Mouse (Mus musculus): Measurements from ENCODE around the gene Fam189a1. TPM values are rescaled to one million over a fixed set of nuclear protein-coding genes. Genes with fewer than 3 reads are reported as not detected.
A peak's percentile ranks its signal among the peaks of the same experiment; 100 is the strongest.

Fam189a1 gene
- polyA plus RNA-seq, 1 experiment from 2014 or later = 8.7 TPM

GRCm38 (mm10) chr7:64889919-64890318 lies 266.5 kb downstream of the Fam189a1 start:
- WGBS = 77% methylated on average over 9 of the region's 9 CpGs
- peaks cover 5% of the 10 kb centered on the region; the same call in 1 of the 2 replicates for H3K4me1 ChIP-seq (replicated peaks)
- no peaks in the 10 kb centered on the region for H3K9me3 ChIP-seq
- no peak overlapping the region for H3K4me3 ChIP-seq
- H3K27me3 ChIP-seq = no peaks in the 10 kb centered on the region
- no peak overlapping the region for H3K27ac ChIP-seq
- H3K9ac ChIP-seq = no peak overlapping the region
- no peaks in the 10 kb centered on the region for H3K36me3 ChIP-seq
- H3K4me2 ChIP-seq = no peak overlapping the region
- peak; percentile 49; the same call in 1 of the 2 replicates for ATAC-seq (ENCODE audit: low FRiP score)

DNA sequence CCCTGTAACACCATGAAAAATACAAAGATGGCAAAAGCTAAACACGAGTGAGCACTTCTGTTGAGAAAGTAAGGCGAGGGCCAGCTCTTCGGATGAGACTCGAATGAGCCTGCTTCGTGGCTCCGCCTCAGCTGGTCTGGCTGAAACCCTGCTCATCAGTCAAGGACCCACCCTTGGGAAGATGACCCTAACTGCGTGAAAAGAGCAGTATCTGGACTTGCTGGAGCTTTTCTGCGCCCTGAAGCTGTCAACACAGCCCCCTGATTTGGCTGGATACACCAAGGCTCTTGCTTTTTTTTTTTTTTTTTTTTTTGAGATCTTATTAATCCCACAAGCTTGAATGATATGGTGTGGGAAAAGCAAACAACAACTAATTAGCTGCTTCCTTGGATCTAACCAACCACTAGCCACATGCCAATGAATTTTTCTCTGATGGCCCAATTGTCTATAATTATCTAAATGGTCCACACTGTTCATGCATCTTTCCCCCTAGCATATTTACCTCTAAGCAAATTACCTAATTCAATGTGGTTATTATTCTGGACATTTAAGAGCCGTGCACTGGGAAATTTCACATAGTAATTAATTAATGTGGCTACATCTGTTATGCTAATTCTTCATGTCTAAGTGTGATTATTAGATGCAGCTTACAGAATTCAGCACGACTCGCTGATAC lies 272.0 kb downstream of the Fam189a1 start:
- Histone ChIP-seq H3K27me3 (no peaks in the 10 kb centered on the region), H3K9me3 (no peaks in the 10 kb centered on the region), H3K4me1 (replicated peaks) (peaks cover 15% of the 10 kb centered on the region), H3K4me3 (no peak overlapping the region), H3K36me3 (no peaks in the 10 kb centered on the region), H3K4me2 (no peak overlapping the region), H3K9ac (no peak overlapping the region), H3K27ac (peak overlapping the region; percentile 35; the same call in 1 of the 2 replicates)
- ATAC-seq (ENCODE audit: low FRiP score) = peak; percentile 69; the same call in 1 of the 2 replicates
- WGBS = 59% methylated on average over 11 of the region's 11 CpGs

DNA sequence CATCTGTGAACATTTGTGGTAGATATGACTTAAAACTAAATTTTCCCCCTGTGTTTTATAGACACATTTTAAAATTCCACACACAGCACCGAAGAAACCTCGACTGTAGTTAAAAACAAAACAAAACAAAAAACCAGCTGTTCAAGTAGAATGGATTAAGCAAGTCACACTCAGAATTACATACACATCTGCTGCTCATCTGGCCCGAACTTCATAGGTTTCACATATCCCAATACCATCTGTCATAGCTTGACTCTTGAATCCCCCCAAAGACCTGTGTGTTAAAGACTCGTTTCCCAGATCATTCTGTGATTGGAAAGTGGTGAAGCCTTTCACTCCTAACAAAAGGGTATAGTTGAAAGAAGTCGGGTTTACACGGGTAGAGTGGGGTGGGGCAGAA lies 274.1 kb downstream of the Fam189a1 start:
- H3K4me2 ChIP-seq = no peak overlapping the region
- no peaks in the 10 kb centered on the region for H3K27me3 ChIP-seq
- 73% methylated on average over 6 of the region's 6 CpGs for WGBS
- no peak overlapping the region for H3K9ac ChIP-seq
- H3K4me1 ChIP-seq (replicated peaks) = peaks cover 15% of the 10 kb centered on the region
- no peaks in the 10 kb centered on the region for H3K9me3 ChIP-seq
- no peaks in the 10 kb centered on the region for H3K36me3 ChIP-seq
- no peak overlapping the region for H3K27ac ChIP-seq
- no peak overlapping the region for H3K4me3 ChIP-seq
- no peak for ATAC-seq (ENCODE audit: low FRiP score)

DNA sequence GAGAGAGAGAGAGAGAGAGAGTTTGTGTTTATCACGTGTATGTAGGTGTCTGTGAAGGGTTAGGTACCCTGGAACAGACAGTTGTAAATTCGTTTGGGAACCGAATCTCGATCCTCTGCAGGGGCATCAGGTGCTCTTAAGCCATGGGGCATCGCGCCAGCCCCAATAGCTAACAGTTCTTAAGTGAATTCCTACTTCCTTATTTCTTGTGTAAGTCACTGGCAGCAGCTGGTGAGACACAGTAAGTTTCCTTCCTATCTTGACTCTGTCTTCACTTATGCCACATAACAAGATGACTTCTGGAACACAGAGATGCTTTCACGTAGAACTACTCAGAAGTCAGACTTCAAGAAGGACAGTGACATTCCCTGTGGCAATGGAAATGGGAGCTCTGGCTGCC lies 275.0 kb downstream of the Fam189a1 start:
- Histone ChIP-seq H3K9ac (no peak overlapping the region), H3K4me2 (no peak overlapping the region), H3K36me3 (no peaks in the 10 kb centered on the region), H3K9me3 (no peaks in the 10 kb centered on the region), H3K27me3 (no peaks in the 10 kb centered on the region), H3K4me3 (no peak overlapping the region), H3K27ac (no peak overlapping the region), H3K4me1 (replicated peaks) (peaks cover 15% of the 10 kb centered on the region)
- no peak for ATAC-seq (ENCODE audit: low FRiP score)
- 77% methylated on average over 7 of the region's 7 CpGs for WGBS

DNA sequence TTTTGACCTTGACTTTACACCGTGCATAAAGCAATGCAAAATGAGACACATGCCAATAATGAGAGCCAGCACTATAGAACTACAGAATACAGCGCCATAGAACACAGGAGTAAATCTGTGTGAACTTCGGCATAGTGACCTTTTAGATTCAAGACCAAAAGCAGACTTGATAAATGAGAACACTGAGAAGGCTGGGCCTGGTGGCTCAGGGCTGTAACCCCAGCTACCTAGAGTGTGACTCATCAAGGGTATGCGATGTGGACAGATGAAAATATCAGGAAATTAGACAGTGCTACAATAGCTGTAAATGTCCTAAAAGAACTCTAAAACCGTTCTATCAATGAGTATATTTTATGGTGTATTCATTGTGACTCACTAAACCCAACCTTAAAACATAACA lies 276.0 kb downstream of the Fam189a1 start:
- H3K9me3 ChIP-seq = no peaks in the 10 kb centered on the region
- no peak overlapping the region for H3K4me3 ChIP-seq
- H3K4me1 ChIP-seq (replicated peaks) = peaks cover 15% of the 10 kb centered on the region
- no peaks in the 10 kb centered on the region for H3K27me3 ChIP-seq
- WGBS = 88% methylated on average over 5 of the region's 5 CpGs
- no peak overlapping the region for H3K9ac ChIP-seq
- ATAC-seq (ENCODE audit: low FRiP score) = no peak
- H3K36me3 ChIP-seq = no peaks in the 10 kb centered on the region
- H3K27ac ChIP-seq = no peak overlapping the region
- no peak overlapping the region for H3K4me2 ChIP-seq

DNA sequence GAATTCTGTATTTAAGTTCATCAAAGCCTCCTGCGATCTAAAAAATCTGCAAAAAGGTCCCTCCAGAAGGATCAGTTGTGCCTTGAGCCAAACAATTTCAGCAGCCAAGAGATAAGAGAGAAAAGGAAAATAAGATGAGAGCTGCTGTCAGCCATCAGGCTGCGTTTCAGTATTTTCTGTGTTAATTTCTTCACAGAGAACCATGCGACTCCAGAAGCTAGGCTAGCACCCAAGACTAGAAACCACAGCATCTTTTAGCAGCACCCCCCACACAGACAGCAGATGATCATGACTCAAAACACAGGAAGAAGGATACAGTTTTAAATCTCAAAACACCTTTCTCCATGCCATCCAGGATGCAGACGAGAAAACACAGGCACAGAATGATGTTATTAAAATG lies 281.4 kb downstream of the Fam189a1 start:
- H3K9me3 ChIP-seq = no peaks in the 10 kb centered on the region
- H3K4me1 ChIP-seq (replicated peaks) = peaks cover 22% of the 10 kb centered on the region
- WGBS = 92% methylated on average over 4 of the region's 4 CpGs
- no peak overlapping the region for H3K27ac ChIP-seq
- H3K36me3 ChIP-seq = no peaks in the 10 kb centered on the region
- no peak for ATAC-seq (ENCODE audit: low FRiP score)
- H3K4me2 ChIP-seq = no peak overlapping the region
- H3K9ac ChIP-seq = no peak overlapping the region
- no peak overlapping the region for H3K4me3 ChIP-seq
- H3K27me3 ChIP-seq = no peaks in the 10 kb centered on the region

- ATAC-seq (ENCODE audit: low FRiP score) = peak; percentile 12; the same call in 1 of the 2 replicates
- H3K4me2 ChIP-seq = peak overlapping the region; percentile 95
- peak overlapping the region; percentile 73 for H3K27ac ChIP-seq
- H3K4me1 ChIP-seq (replicated peaks) = peaks cover 37% of the 10 kb centered on the region
- peak overlapping the region; percentile 89 for H3K4me3 ChIP-seq
- no peaks in the 10 kb centered on the region for H3K36me3 ChIP-seq
- H3K9ac ChIP-seq = no peak overlapping the region; the same call in 1 of the 2 replicates
- WGBS = 36% methylated on average over 11 of the region's 11 CpGs
- no peaks in the 10 kb centered on the region for H3K9me3 ChIP-seq
- H3K27me3 ChIP-seq = no peaks in the 10 kb centered on the region
These were observed 283.1 kb downstream of the Fam189a1 start for GRCm38 (mm10) chr7:64873266-64873665.

GRCm38 (mm10) chr7:64872743-64873241 lies 283.6 kb downstream of the Fam189a1 start, which contains the start of gene Nsmce3:
Gene Nsmce3, minus strand, starts transcription at chr7:64872997.
- Histone ChIP-seq H3K27ac (peak within 1 kb of the TSS; percentile 97), H3K4me1 (replicated peaks) (peaks cover 37% of the 10 kb centered on the region), H3K27me3 (no peaks in the 10 kb centered on the region), H3K9ac (peak within 1 kb of the TSS; percentile 91), H3K36me3 (no peaks in the 10 kb centered on the region), H3K4me3 (peak within 1 kb of the TSS; percentile 89), H3K4me2 (peak within 1 kb of the TSS; percentile 95), H3K9me3 (no peaks in the 10 kb centered on the region)
- peak; percentile 96 for ATAC-seq (ENCODE audit: low FRiP score)
- under 1% methylated on average over 56 of the region's 57 CpGs for WGBS

GRCm38 (mm10) chr7:64871987-64872742 lies 284.2 kb downstream of the Fam189a1 start:
- peak overlapping the region; percentile 89 for H3K4me3 ChIP-seq
- H3K4me1 ChIP-seq (replicated peaks) = peaks cover 37% of the 10 kb centered on the region
- H3K4me2 ChIP-seq = peak overlapping the region; percentile 95
- peak overlapping the region; percentile 91 for H3K9ac ChIP-seq
- no peaks in the 10 kb centered on the region for H3K36me3 ChIP-seq
- ATAC-seq (ENCODE audit: low FRiP score) = peak; percentile 79
- H3K9me3 ChIP-seq = no peaks in the 10 kb centered on the region
- peak overlapping the region; percentile 97 for H3K27ac ChIP-seq
- H3K27me3 ChIP-seq = no peaks in the 10 kb centered on the region
- 1% methylated on average over 33 of the region's 33 CpGs for WGBS

GRCm38 (mm10) chr7:64869549-64870065 lies 286.8 kb downstream of the Fam189a1 start:
- H3K4me1 ChIP-seq (replicated peaks) = peaks cover 37% of the 10 kb centered on the region
- H3K36me3 ChIP-seq = peaks cover 3% of the 10 kb centered on the region; the same call in 1 of the 2 replicates
- H3K9ac ChIP-seq = no peak overlapping the region
- no peak overlapping the region for H3K4me3 ChIP-seq
- peak overlapping the region; percentile 95; the same call in 1 of the 2 replicates for H3K4me2 ChIP-seq
- WGBS = 84% methylated on average over 6 of the region's 6 CpGs
- ATAC-seq (ENCODE audit: low FRiP score) = no peak
- no peaks in the 10 kb centered on the region for H3K9me3 ChIP-seq
- H3K27me3 ChIP-seq = no peaks in the 10 kb centered on the region
- no peak overlapping the region for H3K27ac ChIP-seq

DNA sequence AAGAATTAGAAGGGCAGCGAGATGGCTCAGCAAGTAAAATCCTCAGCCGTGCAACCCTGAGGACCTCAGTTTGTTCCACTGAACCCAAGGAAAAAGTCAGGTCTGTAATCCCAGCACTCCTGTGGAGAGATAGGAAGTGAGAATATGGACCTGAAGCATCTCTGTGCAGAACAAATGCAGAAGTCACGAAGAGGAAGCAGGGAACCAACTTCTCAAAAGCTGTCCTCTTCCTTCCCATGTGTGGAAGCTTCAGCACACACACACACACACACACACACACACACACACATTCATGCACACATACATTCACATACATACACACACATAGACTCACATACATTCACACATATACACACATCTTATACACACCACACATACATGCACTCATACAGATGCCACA lies 292.8 kb downstream of the Fam189a1 start:
- no peak overlapping the region for H3K27ac ChIP-seq
- 79% methylated on average over 3 of the region's 3 CpGs for WGBS
- no peak for ATAC-seq (ENCODE audit: low FRiP score)
- no peaks in the 10 kb centered on the region for H3K9me3 ChIP-seq
- peaks cover 3% of the 10 kb centered on the region; the same call in 1 of the 2 replicates for H3K36me3 ChIP-seq
- no peaks in the 10 kb centered on the region for H3K27me3 ChIP-seq
- H3K4me3 ChIP-seq = no peak overlapping the region
- no peak overlapping the region for H3K9ac ChIP-seq
- peaks cover 2% of the 10 kb centered on the region for H3K4me1 ChIP-seq (replicated peaks)
- H3K4me2 ChIP-seq = no peak overlapping the region

GRCm38 (mm10) chr7:64862978-64863377 lies 293.4 kb downstream of the Fam189a1 start:
- WGBS = 78% methylated on average over 3 of the region's 3 CpGs
- Histone ChIP-seq H3K36me3 (peaks cover 3% of the 10 kb centered on the region; the same call in 1 of the 2 replicates), H3K27me3 (no peaks in the 10 kb centered on the region), H3K27ac (no peak overlapping the region), H3K4me1 (replicated peaks) (no peaks in the 10 kb centered on the region), H3K4me3 (no peak overlapping the region), H3K4me2 (no peak overlapping the region), H3K9me3 (no peaks in the 10 kb centered on the region), H3K9ac (no peak overlapping the region)
- no peak for ATAC-seq (ENCODE audit: low FRiP score)

Data from hindbrain, embryonic 13.5 days (tissue).